ENCODE assay signal across 12 mouse cellular contexts in genomic region chr17:70321976-70322375, GRCm38 (mm10).
"Had no signal": no experiment of that assay in that cellular context is flagged by ENCODE, and none has a peak within 500 bp of the region (broad histone marks: within the 10 kb centered on the region; RNA-seq: fewer than 3 reads in every experiment).

No protein-coding gene starts in this region.

- H3K9ac ChIP-seq: liver, embryonic 13.5 days; midbrain, embryonic 13.5 days had no signal

- H3K27me3 ChIP-seq: liver, embryonic 13.5 days; megakaryocyte, embryonic 14.5 days; midbrain, embryonic 13.5 days had no signal

- DNase-seq: kidney, postnatal 25 days; liver, embryonic 13.5 days; lung, adult 2 months; lung, postnatal 36 days; thymus, adult 18-20 months; thymus, postnatal 36 days had no signal

- H3K4me3 ChIP-seq: liver, embryonic 13.5 days; megakaryocyte, embryonic 14.5 days; midbrain, embryonic 10.5 days; midbrain, embryonic 13.5 days; myocyte had no signal

- ATAC-seq: midbrain, embryonic 13.5 days; midbrain, embryonic 16.5 days had no signal

- H3K36me3 ChIP-seq: liver, embryonic 13.5 days; midbrain, embryonic 10.5 days; midbrain, embryonic 13.5 days had no signal

- H3K9me3 ChIP-seq: midbrain, embryonic 10.5 days; midbrain, embryonic 13.5 days had no signal

- H3K4me1 ChIP-seq: liver, embryonic 13.5 days; megakaryocyte, embryonic 14.5 days; midbrain, embryonic 10.5 days; midbrain, embryonic 13.5 days had no signal

- H3K27ac ChIP-seq: kidney, postnatal 0 days; liver, embryonic 13.5 days; midbrain, embryonic 10.5 days; midbrain, embryonic 13.5 days had no signal

- H3K4me2 ChIP-seq: liver, embryonic 13.5 days; midbrain, embryonic 13.5 days had no signal
